Mouse (Mus musculus) left cerebral cortex, adult 2 months (tissue): ENCODE data around the gene Gm8909. TPM values are rescaled to one million over a fixed set of nuclear protein-coding genes. Genes with fewer than 3 reads are reported as not detected.
"Not testable (repeated sequence)": the region's sequence is repeated elsewhere in the genome, so short reads cannot be mapped to it uniquely, and the experiment has no call there.

Source experiments
- DNase-seq, 2 experiments: peaks; one replicate each; pipeline ENCODE4 v3.0.0; 2021 to 2022; ENCODE audit warnings: low spot score in 2 of 2, mixed read lengths in 1 of 2; ENCODE audit errors: extremely low spot score in 1 of 2
- H3K27ac ChIP-seq: fragments of 200-600 bp; 2 replicates; pipeline ENCODE4 v1.8.1; 2022
- H3K4me3 ChIP-seq: fragments of 200-600 bp; 2 replicates; pipeline ENCODE4 v1.8.1; 2022
- CTCF ChIP-seq: fragments of 200-600 bp; IDR thresholded peaks from 2 replicates; pipeline ENCODE4 v1.8.1; 2022; ENCODE audit warnings: antibody characterized with exemption, mild to moderate bottlenecking, moderate library complexity
- intact Hi-C: fragments of 180-260 bp; cut with DNase I; formaldehyde crosslinking; loops from one replicate; pipeline ENCODE4 v1.15.1; 2025
- total RNA-seq, 2 experiments: library from RNA; stranded (reverse); gene quantifications; 2 replicates each; pipeline ENCODE4 v1.2.3; 2021

The Gm8909 gene
- total RNA-seq, 2 experiments from 2014 or later, result not detected

DNA sequence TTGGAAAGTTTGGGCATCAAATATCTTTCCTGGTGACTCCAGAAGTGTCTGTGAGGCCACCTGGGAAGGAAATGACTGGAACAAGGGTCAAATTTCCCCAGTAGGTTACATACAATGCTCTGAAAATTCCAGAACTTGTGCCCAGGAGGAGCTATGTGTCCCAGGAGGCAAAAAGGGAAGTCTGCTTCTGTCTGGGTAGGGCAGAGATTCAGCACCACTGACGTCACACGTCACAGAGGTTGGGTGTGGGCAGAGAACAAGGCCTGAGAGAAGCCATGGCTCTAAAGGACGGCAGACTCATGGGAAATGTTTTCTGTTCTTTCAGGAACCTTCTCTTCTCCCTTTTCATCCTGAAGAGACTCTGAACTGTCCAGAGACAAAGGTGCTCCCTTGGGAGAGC lies 19.2 kb upstream of the Gm8909 start:
- Histone ChIP-seq H3K27ac (no peak overlapping the region), H3K4me3 (no peak overlapping the region)
- no peak for DNase-seq
- intact Hi-C loops, result no loop called here
- TF ChIP-seq CTCF, result no peak

DNA sequence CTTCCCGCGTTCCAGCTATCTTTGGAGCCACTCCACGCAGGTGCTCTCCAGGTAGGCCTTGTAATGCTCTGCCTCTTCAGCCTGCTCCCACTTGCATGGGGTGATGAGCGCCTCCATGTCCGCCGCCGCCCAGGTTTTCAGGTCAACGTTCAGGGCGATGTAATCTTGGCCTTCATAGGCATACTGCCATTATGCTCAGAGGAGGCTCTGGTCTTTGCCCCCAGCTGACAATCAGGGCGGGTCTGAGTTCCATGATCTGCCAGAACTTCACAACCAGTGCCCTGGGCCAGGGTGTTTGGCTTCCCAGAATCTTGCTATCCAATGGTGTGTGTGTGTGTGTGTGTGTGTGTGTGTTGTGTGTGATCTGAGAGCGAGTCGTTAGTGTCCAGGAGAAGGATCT lies 13.9 kb upstream of the Gm8909 start:
- no peak overlapping the region for H3K4me3 ChIP-seq
- intact Hi-C loops, result no loop called here
- no peak overlapping the region for H3K27ac ChIP-seq
- DNase-seq, result no peak
- TF ChIP-seq CTCF, result no peak

DNA sequence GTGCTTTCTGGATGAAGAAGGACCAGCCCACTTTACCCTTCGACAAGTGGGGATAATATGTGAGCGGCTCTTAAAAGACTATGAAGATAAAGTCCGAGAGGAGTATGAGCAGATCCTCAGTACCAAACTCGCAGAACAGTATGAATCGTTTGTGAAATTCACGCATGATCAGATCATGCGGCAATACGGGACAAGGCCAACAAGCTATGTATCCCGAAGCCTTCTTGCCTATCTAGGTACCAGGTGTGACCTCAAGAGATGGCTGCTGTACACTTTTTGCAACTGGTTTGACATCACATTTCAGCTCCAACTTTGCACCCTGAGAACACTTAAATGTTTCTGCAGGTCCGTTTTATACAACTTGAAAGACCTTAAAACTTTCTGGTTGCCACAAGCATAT lies 11.1 kb upstream of the Gm8909 start:
- H3K27ac ChIP-seq, DNase-seq, H3K4me3 ChIP-seq, intact Hi-C loops: not testable (repeated sequence)

DNA sequence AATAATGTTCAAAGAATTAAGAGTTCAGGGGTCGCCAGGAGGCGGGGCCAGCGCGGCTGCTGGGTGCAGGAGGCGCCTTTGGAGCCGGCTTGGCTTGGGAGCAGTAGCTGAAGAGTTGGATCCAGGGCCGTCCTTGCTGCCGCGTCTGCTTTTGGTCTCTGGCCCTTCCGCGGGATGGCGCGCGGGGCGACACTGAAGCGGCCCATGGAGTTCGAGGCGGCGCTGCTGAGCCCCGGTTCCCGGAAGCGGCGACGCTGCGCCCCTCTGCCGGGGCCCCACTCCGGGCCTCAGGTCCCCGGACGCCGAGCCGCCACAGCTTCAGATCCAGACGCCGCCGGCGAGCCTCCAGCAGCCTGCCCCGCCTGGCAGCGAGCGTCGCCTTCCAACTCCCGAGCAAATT lies 10.6 kb upstream of the Gm8909 start:
- intact Hi-C loops, H3K27ac ChIP-seq, H3K4me3 ChIP-seq, DNase-seq: not testable (repeated sequence)

DNA sequence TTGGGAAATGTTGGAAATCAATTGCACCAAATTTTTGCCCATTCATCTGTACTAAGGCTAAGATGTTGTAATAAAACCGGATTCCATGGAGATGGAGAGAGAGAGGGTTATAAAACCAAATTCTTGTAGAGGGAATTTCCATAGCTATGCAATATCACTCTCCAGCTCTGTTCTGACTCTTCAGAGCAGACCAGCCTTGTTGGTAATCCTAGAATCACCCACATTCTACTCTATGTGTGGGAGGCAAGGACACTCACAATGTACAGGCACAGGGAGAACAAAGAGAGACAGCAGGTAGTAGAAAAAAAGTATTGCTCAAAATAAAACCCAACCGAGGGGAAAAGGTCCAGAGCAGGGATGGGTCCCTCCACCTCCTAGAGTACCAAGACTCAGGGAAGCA lies 7.8 kb upstream of the Gm8909 start:
- H3K4me3 ChIP-seq, DNase-seq, intact Hi-C loops, H3K27ac ChIP-seq: not testable (repeated sequence)

DNA sequence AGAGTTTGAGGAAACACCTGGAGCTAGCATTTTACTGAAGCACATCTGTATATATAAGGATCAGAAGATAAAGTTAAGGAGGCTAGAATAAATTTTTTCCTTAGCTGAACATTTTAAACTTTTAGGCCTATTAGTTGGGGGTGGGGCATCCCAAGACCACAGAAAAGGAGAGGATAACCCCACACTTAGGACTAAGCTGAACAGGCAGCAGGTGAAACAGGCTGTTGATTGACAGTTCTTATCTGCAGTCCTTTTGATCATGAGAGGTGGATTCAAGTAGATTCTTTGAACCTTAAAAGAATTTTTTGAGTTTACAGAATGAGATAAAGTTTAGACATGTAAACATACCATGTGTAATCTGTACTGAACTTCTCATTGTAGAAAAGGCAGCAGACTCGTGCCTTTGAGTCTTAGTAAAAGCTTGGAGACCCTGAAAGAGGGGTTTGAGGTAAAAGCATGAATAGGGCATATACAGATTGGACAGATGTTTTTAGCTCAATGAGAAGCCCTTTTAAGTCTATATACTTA lies 2.0 kb upstream of the Gm8909 start:
- H3K4me3 ChIP-seq, result no peak overlapping the region
- no peak overlapping the region for H3K27ac ChIP-seq
- no peak for TF ChIP-seq CTCF
- intact Hi-C loops, result no loop called here
- no peak for DNase-seq

DNA sequence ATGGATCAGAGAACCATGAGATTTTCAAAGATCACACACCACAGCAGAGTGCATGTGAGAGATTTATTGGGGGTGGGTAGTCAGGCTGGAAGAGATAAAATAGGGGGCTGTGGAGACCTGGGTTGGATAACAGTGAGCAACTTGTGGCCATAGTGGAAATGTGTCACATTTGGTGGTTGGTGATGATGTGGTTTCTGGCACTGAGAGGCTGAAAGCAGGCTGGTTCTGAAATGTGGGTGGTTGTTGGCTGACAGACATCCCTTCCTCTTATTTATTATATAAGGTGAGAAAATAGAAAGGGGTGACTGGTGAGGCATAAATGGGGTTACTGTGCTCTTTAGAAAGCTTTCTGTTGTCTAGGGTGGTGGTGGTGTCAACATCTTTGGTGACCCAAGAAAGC lies 1.4 kb upstream of the Gm8909 start:
- intact Hi-C loops, result no loop called here

DNA sequence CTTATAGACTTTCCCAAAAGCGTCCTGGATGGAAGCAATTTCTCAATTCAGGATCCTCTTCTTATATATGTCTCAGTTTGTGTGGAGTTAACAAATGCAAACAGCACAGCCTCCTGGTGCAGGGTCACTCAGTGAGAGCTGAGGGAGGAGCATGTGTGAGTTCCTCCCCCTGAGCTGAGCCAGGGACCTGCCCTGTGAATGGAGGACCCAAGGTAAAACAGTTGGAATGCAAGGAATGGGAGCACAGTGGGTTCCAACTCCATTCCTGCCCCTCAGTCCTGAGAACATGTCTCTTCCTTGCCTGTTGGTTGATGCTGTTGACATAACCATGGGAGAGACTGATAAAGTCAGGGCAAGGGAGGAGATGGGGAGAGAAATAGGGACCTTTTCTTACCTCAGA lies 757 bp upstream of the Gm8909 start:
- H3K4me3 ChIP-seq, H3K27ac ChIP-seq, DNase-seq, intact Hi-C loops: not testable (repeated sequence)

More for the DNA sequence above, 1.4 kb upstream of the Gm8909 start:
- H3K27ac ChIP-seq, result no peak overlapping the region
- no peak for DNase-seq
- no peak overlapping the region for H3K4me3 ChIP-seq
- no peak for TF ChIP-seq CTCF

DNA sequence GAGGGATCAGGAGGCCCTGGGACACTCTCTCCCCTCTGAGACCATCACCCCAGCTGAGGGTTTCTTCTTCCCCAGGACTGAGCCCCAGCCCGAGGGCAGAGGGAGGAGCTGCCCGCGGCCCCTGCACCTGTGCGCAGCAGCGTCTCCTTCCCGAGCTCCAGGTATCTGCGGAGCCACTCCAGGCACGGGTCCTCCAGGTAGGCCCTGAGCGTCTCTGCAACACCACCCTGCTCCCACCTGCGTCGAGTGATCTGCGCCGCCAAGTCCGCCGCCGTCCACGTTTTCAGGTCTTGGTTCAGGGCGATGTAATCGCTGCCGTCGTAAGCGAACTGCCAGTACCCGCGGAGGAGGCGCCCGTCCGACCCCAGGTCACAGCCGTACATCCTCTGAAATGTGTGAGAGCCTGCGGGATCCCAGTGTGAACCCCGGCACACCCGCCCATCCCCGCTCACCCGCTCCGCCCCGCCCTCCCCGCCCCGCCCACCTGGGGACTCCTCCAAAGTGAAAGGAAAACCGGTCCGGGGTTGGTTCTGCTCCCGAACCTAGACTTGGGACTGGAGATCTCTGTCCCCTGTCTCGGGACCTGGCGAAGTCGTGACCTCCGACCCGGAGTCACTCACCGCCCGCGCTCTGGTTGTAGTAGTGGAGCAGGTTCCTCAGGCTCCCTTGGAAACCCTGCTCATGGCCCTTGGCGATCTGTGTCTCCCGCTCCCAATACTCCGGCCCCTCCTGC lies 865 bp downstream of the Gm8909 start:
- DNase-seq, result no peak
- TF ChIP-seq CTCF, result no peak
- H3K27ac ChIP-seq, result no peak overlapping the region
- H3K4me3 ChIP-seq, result no peak overlapping the region
- intact Hi-C loops, result no loop called here

DNA sequence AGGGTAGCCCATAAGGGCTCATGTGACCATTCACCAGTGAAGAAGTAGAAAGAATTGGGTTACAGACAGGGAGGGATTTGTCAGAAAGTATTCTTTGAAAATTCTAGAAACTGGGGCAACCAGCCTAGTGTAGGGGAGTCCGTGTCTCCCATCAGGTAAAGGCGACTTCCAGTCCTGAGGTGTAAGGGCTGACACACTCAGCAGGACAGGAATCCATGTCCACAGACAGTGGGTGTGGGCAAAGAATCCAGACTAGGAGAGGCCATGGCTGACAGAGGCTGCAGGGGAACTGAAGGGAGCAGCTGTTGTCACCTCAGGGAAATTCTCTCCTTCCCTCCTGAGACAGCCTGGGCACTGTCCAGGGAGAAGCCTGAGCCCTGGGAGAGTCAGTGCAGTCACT lies 1.4 kb downstream of the Gm8909 start:
- DNase-seq, result not testable (repeated sequence)

DNA sequence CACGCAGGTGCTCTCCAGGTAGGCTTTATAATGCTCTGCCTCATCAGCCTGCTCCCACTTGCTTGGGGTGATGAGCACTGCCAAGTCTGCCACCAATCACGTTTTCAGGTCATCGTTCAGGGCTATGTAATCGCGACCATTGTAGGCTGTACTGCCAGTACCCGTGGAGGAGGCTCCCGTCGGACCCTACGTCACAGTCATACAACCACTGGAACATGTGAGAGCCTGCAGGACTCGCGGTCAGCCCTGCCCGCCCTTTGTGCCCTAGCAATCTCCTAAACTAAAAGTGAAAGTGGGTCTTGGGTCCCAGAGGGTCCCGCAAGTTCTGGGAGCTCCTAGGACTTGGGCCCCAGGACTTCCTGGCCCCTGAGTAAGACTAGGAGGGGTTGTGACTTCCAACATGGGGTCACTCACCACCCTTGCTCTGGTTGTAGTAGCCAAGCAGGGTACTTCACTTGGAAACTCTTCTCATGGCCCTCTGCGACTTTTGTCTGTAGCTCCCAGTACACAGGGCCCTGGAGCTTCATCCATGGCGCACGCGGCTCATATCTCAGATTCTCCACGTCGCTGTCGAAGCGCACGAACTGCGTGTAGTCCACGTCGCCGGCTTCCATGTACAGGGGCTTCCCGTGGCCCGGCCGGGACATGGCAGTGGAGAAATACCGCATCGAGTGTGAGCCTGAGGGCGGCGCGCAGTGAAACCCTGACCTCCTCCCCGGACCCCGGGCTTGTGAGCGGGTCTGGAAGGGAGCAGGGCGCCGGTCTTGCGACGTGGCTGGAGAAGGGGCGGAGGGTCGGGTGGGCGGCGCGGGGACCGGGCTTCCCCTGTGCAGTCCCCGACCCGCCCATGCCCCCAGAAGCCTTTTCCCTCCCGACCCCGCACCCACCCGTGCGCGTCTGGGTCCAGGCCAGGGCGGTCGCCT lies 6.9 kb downstream of the Gm8909 start:
- H3K4me3 ChIP-seq, result no peak overlapping the region
- intact Hi-C loops, result no loop called here
- H3K27ac ChIP-seq, result no peak overlapping the region
- TF ChIP-seq CTCF, result no peak
- no peak for DNase-seq

More for the DNA sequence above, 1.4 kb downstream of the Gm8909 start:
- H3K4me3 ChIP-seq, H3K27ac ChIP-seq, intact Hi-C loops: not testable (repeated sequence)

DNA sequence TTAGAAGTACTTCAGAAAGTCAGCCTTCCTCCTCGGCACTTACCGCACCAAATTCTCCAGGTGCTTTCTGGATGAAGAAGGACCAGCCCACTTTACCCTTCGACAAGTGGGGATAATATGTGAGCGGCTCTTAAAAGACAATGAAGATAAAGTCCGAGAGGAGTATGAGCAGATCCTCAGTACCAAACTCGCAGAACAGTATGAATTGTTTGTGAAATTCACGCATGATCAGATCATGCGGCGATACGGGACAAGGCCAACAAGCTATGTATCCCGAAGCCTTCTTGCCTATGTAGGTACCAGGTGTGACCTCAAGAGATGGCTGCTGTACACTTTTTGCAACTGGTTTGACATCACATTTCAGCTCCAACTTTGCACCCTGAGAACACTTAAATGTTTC lies 10.1 kb downstream of the Gm8909 start:
- H3K27ac ChIP-seq, intact Hi-C loops, DNase-seq, H3K4me3 ChIP-seq: not testable (repeated sequence)

DNA sequence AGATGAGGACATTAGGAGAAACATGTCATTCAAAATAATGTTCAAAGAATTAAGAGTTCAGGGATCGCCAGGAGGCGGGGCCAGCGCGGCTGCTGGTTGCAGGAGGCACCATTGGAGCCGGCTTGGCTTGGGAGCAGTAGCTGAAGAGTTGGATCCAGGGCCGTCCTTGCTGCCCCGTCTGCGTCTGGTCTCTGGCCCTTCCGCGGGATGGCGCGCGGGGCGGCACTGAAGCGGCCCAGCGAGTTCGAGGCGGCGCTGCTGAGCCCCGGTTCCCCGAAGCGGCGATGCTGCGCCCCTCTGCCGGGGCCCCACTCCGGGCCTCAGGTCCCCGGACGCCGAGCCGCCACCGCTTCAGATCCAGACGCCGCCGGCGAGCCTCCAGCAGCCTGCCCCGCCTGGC lies 10.6 kb downstream of the Gm8909 start:
- intact Hi-C loops, H3K27ac ChIP-seq, H3K4me3 ChIP-seq, DNase-seq: not testable (repeated sequence)
